Mouse (Mus musculus) kidney, embryonic 15.5 days (tissue): ENCODE measurements around the gene Cabin1. TPM values are rescaled to one million over a fixed set of nuclear protein-coding genes. Genes with fewer than 3 reads are reported as not detected.
"Not testable (repeated sequence)": the region's sequence is repeated elsewhere in the genome, so short reads cannot be mapped to it uniquely, and the experiment has no call there.

Source experiments
- ATAC-seq: fragments of 200-750 bp; cut with Nextera tagmentation; replicated peaks from 2 replicates; pipeline ENCODE4 v1.8.0; 2017; ENCODE audit warnings: moderate TSS enrichment; ENCODE audit not compliant: low FRiP score
- H3K27ac ChIP-seq: fragments of 300-500 bp; sonication (generic); 2 replicates; pipeline ENCODE4 v1.5.1; 2015; ENCODE audit warnings: mild to moderate bottlenecking, inconsistent platforms
- H3K27me3 ChIP-seq: fragments of 300-500 bp; sonication (generic); 2 replicates; pipeline ENCODE4 v1.6.1; 2015; ENCODE audit warnings: inconsistent platforms
- H3K36me3 ChIP-seq: fragments of 300-500 bp; sonication (generic); 2 replicates; pipeline ENCODE4 v1.6.1; 2015; ENCODE audit warnings: inconsistent platforms
- H3K4me1 ChIP-seq: fragments of 300-500 bp; sonication (generic); 2 replicates; pipeline ENCODE4 v1.6.1; 2015; ENCODE audit warnings: inconsistent platforms
- H3K4me2 ChIP-seq: fragments of 300-500 bp; sonication (generic); 2 replicates; pipeline ENCODE4 v1.6.1; 2015; ENCODE audit warnings: moderate library complexity, mild to moderate bottlenecking, inconsistent platforms
- H3K4me3 ChIP-seq: fragments of 300-500 bp; sonication (generic); replicated peaks from 2 replicates; pipeline ENCODE4 v1.5.1; 2015; ENCODE audit warnings: mild to moderate bottlenecking, inconsistent platforms
- H3K9ac ChIP-seq: fragments of 300-500 bp; sonication (generic); 2 replicates; pipeline ENCODE4 v1.6.1; 2015; ENCODE audit warnings: mild to moderate bottlenecking, inconsistent platforms
- H3K9me3 ChIP-seq: fragments of 300-500 bp; sonication (generic); replicated peaks from 2 replicates; pipeline ENCODE4 v1.6.1; 2016; ENCODE audit warnings: inconsistent platforms
- WGBS: fragments of 180-500 bp; shearing (Covaris S2); methylation state at CpG from one replicate; pipeline ENCODE4 v1.1.7; 2015; ENCODE audit warnings: mixed read lengths; 5-methylcytosine and 5-hydroxymethylcytosine counted together
- polyA plus RNA-seq: library from polyadenylated mRNA; unstranded; fragments of >200 nt; fragmentation: Nextera tagmentation; extraction: Ambion mirVana; gene quantifications from 2 replicates; pipeline ENCODE4 v1.2.1, GENCODE M21; 2015

The Cabin1 gene
- polyA plus RNA-seq, 1 experiment from 2014 or later: 35.1 TPM

GRCm38 (mm10) chr10:75780769-75781578, 16.8 kb upstream of the Cabin1 start, which contains the start of the genes Gm20441 and Gstt3:
Gm20441 (minus strand) TSS chr10:75780954.
Gstt3 (minus strand) TSS chr10:75781414.
- under 1% methylated on average over 28 of the region's 28 CpGs for WGBS
- Histone ChIP-seq H3K4me2 (peak within 1 kb of the TSS; percentile 82), H3K9ac (peak within 1 kb of the TSS; percentile 44), H3K27ac (peak within 1 kb of the TSS; percentile 85), H3K9me3 (no peaks in the 10 kb centered on the region), H3K36me3 (no peaks in the 10 kb centered on the region), H3K27me3 (peaks cover 10% of the 10 kb centered on the region; the same call in 1 of the 2 replicates), H3K4me1 (peaks cover 12% of the 10 kb centered on the region), H3K4me3 (peak within 1 kb of the TSS; percentile 48)
- peak; percentile 89 for ATAC-seq

- peak; percentile 59 for ATAC-seq
- no peak overlapping the region for H3K9ac ChIP-seq
- H3K27ac ChIP-seq: peak overlapping the region; percentile 85
- peaks cover 12% of the 10 kb centered on the region for H3K4me1 ChIP-seq
- peaks cover 13% of the 10 kb centered on the region; the same call in 1 of the 2 replicates for H3K27me3 ChIP-seq
- WGBS: 31% methylated on average over 15 of the region's 15 CpGs
- H3K36me3 ChIP-seq: no peaks in the 10 kb centered on the region
- H3K9me3 ChIP-seq: no peaks in the 10 kb centered on the region
- H3K4me3 ChIP-seq: peak overlapping the region; percentile 48
- H3K4me2 ChIP-seq: peak overlapping the region; percentile 82
Observed at GRCm38 (mm10) chr10:75779206-75780174, 15.3 kb upstream of the Cabin1 start.

- no peak overlapping the region for H3K4me2 ChIP-seq
- no peak overlapping the region for H3K9ac ChIP-seq
- peaks cover 14% of the 10 kb centered on the region for H3K4me1 ChIP-seq
- ATAC-seq: no peak
- H3K27me3 ChIP-seq: peaks cover 13% of the 10 kb centered on the region; the same call in 1 of the 2 replicates
- H3K27ac ChIP-seq: no peak overlapping the region
- H3K4me3 ChIP-seq: no peak overlapping the region
- 81% methylated on average over 2 of the region's 2 CpGs for WGBS
- H3K9me3 ChIP-seq: no peaks in the 10 kb centered on the region
- no peaks in the 10 kb centered on the region for H3K36me3 ChIP-seq
Observed at GRCm38 (mm10) chr10:75777885-75778284, 13.7 kb upstream of the Cabin1 start.

GRCm38 (mm10) chr10:75776562-75776961, 12.4 kb upstream of the Cabin1 start:
- H3K27me3 ChIP-seq: peaks cover 13% of the 10 kb centered on the region; the same call in 1 of the 2 replicates
- H3K4me1 ChIP-seq: peaks cover 25% of the 10 kb centered on the region
- no peak overlapping the region for H3K9ac ChIP-seq
- 87% methylated on average over 6 of the region's 6 CpGs for WGBS
- no peak overlapping the region for H3K4me2 ChIP-seq
- H3K4me3 ChIP-seq: no peak overlapping the region
- no peaks in the 10 kb centered on the region for H3K9me3 ChIP-seq
- no peak for ATAC-seq
- no peaks in the 10 kb centered on the region for H3K36me3 ChIP-seq
- no peak overlapping the region for H3K27ac ChIP-seq

GRCm38 (mm10) chr10:75774587-75774986, 10.4 kb upstream of the Cabin1 start:
- no peak overlapping the region for H3K9ac ChIP-seq
- WGBS: 90% methylated on average over 9 of the region's 9 CpGs
- no peak for ATAC-seq
- H3K27ac ChIP-seq: no peak overlapping the region
- no peak overlapping the region for H3K4me3 ChIP-seq
- 0 out of 2 replicates have a peak, but pooled peaks cover 5% of the 10 kb centered on the region for H3K27me3 ChIP-seq
- no peak overlapping the region for H3K4me2 ChIP-seq
- H3K9me3 ChIP-seq: no peaks in the 10 kb centered on the region
- H3K4me1 ChIP-seq: peaks cover 12% of the 10 kb centered on the region
- H3K36me3 ChIP-seq: no peaks in the 10 kb centered on the region

- Histone ChIP-seq H3K36me3 (no peaks in the 10 kb centered on the region), H3K9ac (no peak overlapping the region)
- 86% methylated on average over 5 of the region's 5 CpGs for WGBS
Observed at GRCm38 (mm10) chr10:75774102-75774501, 10.0 kb upstream of the Cabin1 start.

GRCm38 (mm10) chr10:75772795-75773664, 8.9 kb upstream of the Cabin1 start, which contains the start of gene Ddt:
Ddt (minus strand) TSS chr10:75773414.
- Histone ChIP-seq H3K4me2 (peak within 1 kb of the TSS; percentile 98), H3K36me3 (no peaks in the 10 kb centered on the region), H3K9me3 (no peaks in the 10 kb centered on the region), H3K27me3 (0 out of 2 replicates have a peak, but pooled peaks cover 3% of the 10 kb centered on the region), H3K4me3 (peak within 1 kb of the TSS; percentile 78), H3K4me1 (peaks cover 12% of the 10 kb centered on the region), H3K27ac (peak within 1 kb of the TSS; percentile 78), H3K9ac (peak within 1 kb of the TSS; percentile 71)
- ATAC-seq: peak; percentile 96
- WGBS: under 1% methylated on average over 45 of the region's 47 CpGs

More at GRCm38 (mm10) chr10:75774102-75774501, 10.0 kb upstream of the Cabin1 start:
- Histone ChIP-seq H3K4me3 (no peak overlapping the region), H3K27ac (no peak overlapping the region), H3K4me1 (peaks cover 12% of the 10 kb centered on the region), H3K9me3 (no peaks in the 10 kb centered on the region), H3K27me3 (0 out of 2 replicates have a peak, but pooled peaks cover 3% of the 10 kb centered on the region), H3K4me2 (peak overlapping the region; percentile 98; the same call in 1 of the 2 replicates)
- no peak for ATAC-seq

- H3K27me3 ChIP-seq, ATAC-seq, H3K9ac ChIP-seq, H3K4me2 ChIP-seq, H3K27ac ChIP-seq, H3K9me3 ChIP-seq, H3K36me3 ChIP-seq, H3K4me3 ChIP-seq: not testable (repeated sequence)
- peaks cover 20% of the 10 kb centered on the region for H3K4me1 ChIP-seq
- 37% methylated on average over 5 of the region's 5 CpGs for WGBS
Observed at GRCm38 (mm10) chr10:75767756-75768155, 3.6 kb upstream of the Cabin1 start.

GRCm38 (mm10) chr10:75766856-75767255, 2.7 kb upstream of the Cabin1 start:
- H3K27me3 ChIP-seq: no peaks in the 10 kb centered on the region
- no peak overlapping the region for H3K4me3 ChIP-seq
- ATAC-seq: no peak
- peaks cover under 1% of the 10 kb centered on the region; the same call in 1 of the 2 replicates for H3K36me3 ChIP-seq
- H3K9ac ChIP-seq: no peak overlapping the region
- no peak overlapping the region for H3K4me2 ChIP-seq
- H3K9me3 ChIP-seq: no peaks in the 10 kb centered on the region
- WGBS: 86% methylated on average over 6 of the region's 6 CpGs
- peaks cover 14% of the 10 kb centered on the region for H3K4me1 ChIP-seq
- no peak overlapping the region for H3K27ac ChIP-seq

- Histone ChIP-seq H3K36me3 (peaks cover 19% of the 10 kb centered on the region), H3K9me3 (0 out of 2 replicates have a peak, but pooled peaks cover 2% of the 10 kb centered on the region), H3K9ac (peak overlapping the region; percentile 71), H3K4me2 (peak overlapping the region; percentile 86), H3K4me3 (peak overlapping the region; percentile 93), H3K27me3 (no peaks in the 10 kb centered on the region), H3K4me1 (peaks cover 14% of the 10 kb centered on the region), H3K27ac (peak overlapping the region; percentile 61)
- ATAC-seq: no peak; the same call in 1 of the 2 replicates
- 1% methylated on average over 27 of the region's 27 CpGs for WGBS
Observed at GRCm38 (mm10) chr10:75764519-75765473, 655 bp upstream of the Cabin1 start.
